Mouse (Mus musculus): ENCODE measurements at regions not wholly inside any gene's neighbourhood (a gene's known extent, or its start where the extent isn't known, plus 50 kb on each side); places are given as distances from the start of the nearest gene placed in this dataset.

DNA sequence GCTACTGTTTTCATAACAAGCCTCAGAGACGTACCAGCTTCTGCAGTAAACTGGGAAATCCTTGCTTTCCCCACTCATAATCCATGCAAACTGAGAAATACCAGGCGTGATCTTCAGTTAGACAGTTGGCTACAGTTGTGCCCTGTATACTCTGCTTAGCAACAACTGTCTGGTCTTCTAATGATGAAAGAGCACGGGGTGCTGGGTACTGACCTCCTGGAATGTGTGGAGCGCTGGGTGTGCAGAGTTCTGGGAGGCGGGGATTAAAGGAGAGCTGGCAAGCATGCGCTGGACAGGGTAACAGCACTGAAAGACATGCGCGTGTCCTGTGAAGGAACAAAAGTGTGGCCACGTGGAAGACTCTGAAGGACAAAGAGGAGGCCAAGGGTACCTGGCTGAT lies 52.2 kb upstream of the Vgll2 start:
- DNase-seq (ENCODE audit: low read depth): no peak
